Mouse (Mus musculus): ENCODE measurements around the gene Mmp13.
"Not testable (repeated sequence)": the region's sequence is repeated elsewhere in the genome, so short reads cannot be mapped to it uniquely, and the experiment has no call there.

Mmp13 gene

GRCm38 (mm10) chr9:7272214-7272613 lies at the start of gene Mmp13:
Gene Mmp13, plus strand, starts transcription at chr9:7272514.
- no peak for DNase-seq (ENCODE audit: low spot score in 2 of 2)

- DNase-seq (ENCODE audit: low spot score in 2 of 2), result no peak
Measured at GRCm38 (mm10) chr9:7238619-7239018, 33.7 kb upstream of the Mmp13 start.

GRCm38 (mm10) chr9:7239967-7240366 lies 32.3 kb upstream of the Mmp13 start:
- DNase-seq (ENCODE audit: low spot score in 2 of 2), result no peak

- no peak for DNase-seq (ENCODE audit: low spot score in 2 of 2)
Measured at GRCm38 (mm10) chr9:7252797-7253654, 19.3 kb upstream of the Mmp13 start.

- DNase-seq (ENCODE audit: low spot score in 2 of 2), result no peak
Measured at GRCm38 (mm10) chr9:7261667-7262066, 10.6 kb upstream of the Mmp13 start.

- DNase-seq (ENCODE audit: low spot score in 2 of 2), result no peak
Measured at GRCm38 (mm10) chr9:7270071-7270470, 2.2 kb upstream of the Mmp13 start.

GRCm38 (mm10) chr9:7282565-7283302 lies 10.4 kb downstream of the Mmp13 start:
- no peak for DNase-seq (ENCODE audit: low spot score in 2 of 2)

GRCm38 (mm10) chr9:7283303-7283684 lies 11.0 kb downstream of the Mmp13 start:
- DNase-seq (ENCODE audit: low spot score in 2 of 2), result not testable (repeated sequence)

GRCm38 (mm10) chr9:7289501-7289900 lies 17.2 kb downstream of the Mmp13 start:
- DNase-seq (ENCODE audit: low spot score in 2 of 2), result no peak

GRCm38 (mm10) chr9:7289901-7290300 lies 17.6 kb downstream of the Mmp13 start:
- DNase-seq (ENCODE audit: low spot score in 2 of 2), result no peak

GRCm38 (mm10) chr9:7292132-7292531 lies 19.8 kb downstream of the Mmp13 start:
- no peak for DNase-seq (ENCODE audit: low spot score in 2 of 2)

- DNase-seq (ENCODE audit: low spot score in 2 of 2), result no peak
Measured at GRCm38 (mm10) chr9:7331847-7332246, 59.5 kb downstream of the Mmp13 start.
